Mouse (Mus musculus): ENCODE measurements around the gene Fndc9.

GRCm38 (mm10) chr11:46248352-46248751, 13.0 kb downstream of the Fndc9 start:
- TF ChIP-seq CTCF (IDR thresholded peaks at IDR 0.05; ENCODE audit: low read depth) (no peak), EP300 (IDR thresholded peaks at IDR 0.05; ENCODE audit: low read depth) (no peak)

All from heart, postnatal 0 days (tissue).